Mouse (Mus musculus) liver, adult 2 months (tissue): ENCODE data around the gene Gtsf2.

Experiments
- CTCF ChIP-seq: fragments of 200-500 bp; IDR thresholded peaks from 2 replicates; pipeline ENCODE4 v1.5.1; 2011; ENCODE audit warnings: low read depth, low read length, control low read depth
- POLR2A ChIP-seq: fragments of 200-500 bp; IDR thresholded peaks from 2 replicates; pipeline ENCODE4 v1.6.1; 2011; ENCODE audit warnings: low read length, control low read depth; ENCODE audit not compliant: insufficient read depth; ENCODE audit errors: extremely low read depth

DNA sequence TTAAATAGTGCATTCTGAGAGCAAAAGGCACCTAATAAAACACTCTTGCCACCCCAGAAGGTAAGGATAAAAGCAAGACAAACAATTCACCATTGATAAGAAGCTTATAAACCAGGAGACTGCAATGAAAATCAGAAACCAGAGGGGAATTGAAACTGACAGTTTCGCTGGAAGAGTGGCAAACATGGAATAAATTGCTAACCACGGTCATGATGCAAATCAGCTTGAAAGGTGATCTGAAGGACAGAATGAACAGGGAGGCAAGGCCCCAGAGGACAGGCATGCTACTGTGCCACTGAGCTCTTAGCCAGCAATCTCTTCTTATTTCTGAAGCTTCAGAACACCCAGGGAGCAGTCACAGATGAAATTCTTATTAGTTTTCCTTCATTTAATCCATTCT, 21.3 kb downstream of the Gtsf2 start:
- TF ChIP-seq POLR2A (no peak), CTCF (no peak)
